Mouse (Mus musculus): ENCODE data around the gene Srsf7.
"Not testable (repeated sequence)": the region's sequence is repeated elsewhere in the genome, so short reads cannot be mapped to it uniquely, and the experiment has no call there.

The Srsf7 gene

DNA sequence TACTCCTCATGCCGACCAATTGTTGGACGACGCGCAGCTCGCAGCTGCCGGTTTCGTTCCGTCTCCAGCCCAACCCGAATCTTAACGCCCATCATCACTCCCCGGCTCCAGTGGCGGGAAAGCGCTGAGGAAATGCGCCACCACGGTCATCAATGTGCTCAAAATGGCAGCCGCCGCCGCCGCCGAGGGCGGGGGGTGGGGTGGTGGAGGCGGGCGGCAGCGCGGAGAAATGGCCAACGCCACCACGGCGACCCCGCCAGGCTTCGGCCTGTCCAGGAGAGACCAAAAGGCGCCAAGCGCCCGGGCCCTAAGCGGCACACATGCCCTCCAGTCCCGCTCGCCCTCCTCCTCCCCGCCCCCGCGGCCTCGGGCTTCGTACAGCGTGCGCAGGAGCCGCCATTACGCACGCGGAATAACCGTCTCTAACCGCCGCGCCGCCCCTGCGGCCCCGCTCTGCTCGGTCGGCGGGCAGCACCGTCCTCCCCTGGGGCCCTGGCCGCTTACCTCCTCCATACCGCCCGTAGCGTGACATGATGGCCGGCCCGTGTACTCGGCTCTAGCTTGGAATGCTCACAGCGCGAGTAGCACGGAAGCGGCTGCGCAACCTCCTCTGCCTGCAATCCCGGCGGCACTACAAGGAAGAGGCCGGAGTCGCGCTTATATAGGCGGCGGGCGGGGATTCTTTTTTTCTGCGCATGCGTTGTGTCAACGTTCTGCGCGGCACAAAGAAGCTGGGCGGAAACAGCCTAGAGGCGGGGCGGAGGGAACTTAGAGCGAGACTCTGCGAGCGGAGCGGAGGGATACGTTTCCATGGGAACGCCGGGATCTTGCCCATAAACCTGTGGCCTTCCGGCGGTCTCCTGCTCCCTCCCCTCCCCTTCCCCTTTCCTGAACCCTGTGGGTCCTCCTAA lies at the start of gene Srsf7, which contains the start of gene Ttc39d:
Gene Srsf7 (minus strand): TSS at position 637 of the 911 bp plus-strand sequence.
Gene Ttc39d (plus strand): TSS at position 790 of the 911 bp plus-strand sequence.
- DNase-seq, result peak; percentile 98

DNA sequence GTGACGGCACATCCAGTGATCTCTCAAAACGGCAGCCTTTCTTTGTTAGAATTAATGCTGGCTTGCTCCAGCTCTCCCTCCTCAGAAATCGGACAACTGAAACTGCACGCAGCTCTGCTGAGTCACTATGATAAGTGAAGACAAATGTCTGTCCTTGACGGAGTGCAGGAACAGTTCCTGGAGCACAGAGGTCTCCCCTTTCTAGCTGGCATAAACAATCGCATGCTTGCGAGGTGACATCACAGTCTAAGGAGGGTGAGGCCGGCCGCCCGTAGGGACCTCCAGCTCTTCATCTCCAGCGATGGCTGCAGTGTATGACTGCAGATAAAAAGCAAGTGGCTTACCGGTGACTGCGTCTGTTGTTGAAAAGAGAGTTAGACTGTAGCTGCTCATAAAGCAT lies 48.1 kb upstream of the Srsf7 start:
- peak; percentile 8 for DNase-seq

DNA sequence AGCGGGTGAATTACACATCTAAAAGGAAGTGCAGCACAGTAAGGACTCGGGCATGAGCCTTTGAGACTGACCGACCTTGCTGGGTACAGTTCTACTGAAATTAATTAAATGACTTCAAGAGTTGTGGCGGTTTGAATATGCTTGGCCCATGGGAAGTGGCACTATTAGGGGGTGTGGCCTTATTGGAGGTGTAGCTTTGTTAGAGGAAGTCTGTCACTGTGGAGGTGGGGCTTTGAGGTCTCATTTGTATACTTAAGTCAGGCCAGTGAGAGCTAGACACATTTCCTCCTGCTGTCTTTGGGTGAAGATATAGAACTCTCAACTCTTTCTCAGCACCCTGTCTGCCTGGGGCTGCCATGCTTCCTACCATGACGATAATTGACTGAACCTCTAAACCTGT lies 47.3 kb upstream of the Srsf7 start:
- DNase-seq, result no peak

DNA sequence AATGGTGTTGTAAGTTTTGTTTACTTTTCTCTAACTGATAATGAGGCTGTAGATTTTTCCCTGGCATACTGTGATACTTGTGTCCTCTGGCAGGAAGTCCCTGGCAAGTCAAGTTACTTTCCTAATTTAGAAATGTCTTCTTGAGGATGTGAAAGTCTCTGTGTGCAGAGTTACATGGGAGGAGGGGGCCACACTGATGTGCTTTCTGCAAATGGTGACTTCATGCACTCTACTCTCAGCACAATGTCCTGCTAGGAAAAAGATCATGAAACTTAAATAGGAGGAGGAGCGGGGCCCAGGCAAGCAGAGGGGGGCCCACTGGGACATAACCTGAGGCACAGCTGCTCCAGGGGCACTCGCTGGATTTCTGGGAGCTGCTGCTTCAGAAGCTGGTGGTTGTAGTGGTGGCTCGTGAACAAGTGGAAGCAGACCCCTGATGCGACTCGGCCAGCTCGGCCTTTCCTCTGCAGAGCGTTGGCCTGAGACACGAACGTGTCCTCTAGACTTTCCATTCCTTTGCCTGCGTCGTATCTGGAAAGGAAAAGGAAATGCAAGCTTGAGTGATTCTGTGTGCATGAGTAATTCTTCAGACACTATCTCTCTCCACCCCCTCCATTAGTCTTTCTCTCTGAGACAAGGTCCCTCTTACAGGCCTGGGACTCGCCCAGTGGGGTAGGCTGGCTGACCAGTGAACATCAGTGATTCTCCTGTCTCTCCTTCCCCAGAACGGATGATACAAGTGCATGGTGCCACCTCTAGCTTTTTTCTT lies 45.8 kb upstream of the Srsf7 start:
- no peak for DNase-seq

DNA sequence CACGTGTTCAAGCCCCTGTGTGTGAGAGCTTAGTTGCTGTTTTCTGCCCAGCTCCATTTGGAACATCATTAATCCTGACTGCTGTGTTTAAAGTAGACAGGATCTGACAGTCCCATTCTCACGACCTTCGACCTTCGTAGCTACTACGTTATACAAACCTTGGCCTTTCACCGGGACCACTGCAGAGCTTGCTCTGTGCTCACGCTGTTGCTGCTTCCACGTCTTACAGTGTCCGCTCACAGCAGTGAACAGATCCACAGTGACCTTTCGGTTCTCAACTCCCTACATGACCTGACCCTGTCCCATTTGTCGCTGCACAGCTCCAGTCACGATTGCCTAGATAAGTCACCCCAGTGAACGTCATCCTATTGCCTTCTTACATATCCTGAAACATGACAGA lies 36.0 kb upstream of the Srsf7 start:
- DNase-seq, result no peak

DNA sequence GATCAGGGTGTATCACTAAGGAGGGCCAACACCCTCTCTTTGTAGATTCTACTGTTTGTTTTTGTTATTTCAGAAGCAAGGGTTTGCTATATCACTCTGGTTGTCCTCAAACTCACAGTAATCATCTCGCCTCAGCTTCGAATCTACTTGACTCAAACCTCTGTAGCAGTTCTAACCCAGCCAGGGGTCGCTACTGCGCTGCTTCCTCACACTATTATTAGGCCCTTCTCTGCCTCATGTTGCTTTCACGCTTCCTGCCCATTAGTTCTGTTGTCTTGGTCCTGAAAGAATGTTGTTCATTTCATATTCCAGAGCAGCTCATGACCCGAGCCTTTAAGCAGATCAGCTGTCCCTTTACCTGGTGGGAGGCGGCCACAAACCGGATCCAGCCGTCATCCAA lies 34.5 kb upstream of the Srsf7 start:
- DNase-seq, result no peak

DNA sequence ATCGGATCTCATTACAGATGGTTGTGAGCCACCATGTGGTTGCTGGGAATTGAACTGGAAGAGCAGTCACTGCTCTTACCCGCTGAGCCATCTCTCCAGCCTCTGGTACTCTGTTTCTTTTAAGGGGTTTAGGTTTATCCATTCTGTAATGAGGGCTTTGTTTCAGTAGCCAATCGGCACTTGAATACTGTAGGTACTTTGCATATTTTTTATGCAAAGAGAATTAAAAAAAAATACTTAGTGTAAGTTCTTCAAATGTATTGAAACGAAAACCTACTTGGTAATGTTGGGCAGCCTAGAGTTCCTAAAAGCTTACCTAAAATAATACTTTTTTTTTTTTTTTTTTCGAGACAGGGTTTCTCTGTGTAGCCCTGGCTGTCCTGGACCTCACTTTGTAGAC lies 30.4 kb upstream of the Srsf7 start:
- no peak for DNase-seq

DNA sequence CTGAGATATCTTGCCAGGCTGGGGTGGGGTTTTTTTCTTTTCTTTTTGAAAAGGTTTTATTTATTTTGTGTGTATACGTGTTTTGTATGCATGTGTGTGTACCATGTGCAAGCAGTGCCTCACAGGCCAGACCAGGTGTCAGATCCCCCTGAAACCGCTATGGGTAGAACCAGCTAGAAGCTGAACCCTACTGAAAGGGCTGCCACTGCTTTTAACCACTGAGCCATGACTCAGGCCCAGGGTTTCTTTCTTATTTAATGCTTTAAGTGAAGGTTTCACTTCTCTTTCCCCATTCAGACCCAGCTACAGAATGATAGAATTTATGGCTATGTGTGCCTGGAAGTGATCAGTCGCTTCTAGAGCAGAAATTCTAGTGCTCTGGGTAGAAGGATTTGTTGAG lies 29.7 kb upstream of the Srsf7 start:
- no peak for DNase-seq

DNA sequence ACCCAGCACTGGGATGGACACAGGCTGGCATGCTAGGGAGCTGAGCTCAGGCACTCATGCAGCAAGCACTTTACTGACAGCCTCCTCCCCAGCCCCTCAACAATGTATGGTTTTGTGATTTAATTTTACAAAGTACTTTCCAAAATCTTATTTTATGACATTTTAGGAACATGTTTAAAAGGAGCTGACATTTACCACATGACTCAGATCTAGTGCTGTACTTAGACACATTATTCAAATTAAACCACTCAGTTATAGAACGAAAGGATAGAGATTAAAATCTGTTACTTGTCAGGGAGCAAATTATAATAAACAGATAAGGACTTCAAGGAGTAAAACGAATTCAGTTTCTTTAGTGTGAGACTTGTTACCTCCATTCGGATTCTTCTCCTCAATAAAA lies 28.4 kb upstream of the Srsf7 start:
- no peak for DNase-seq

DNA sequence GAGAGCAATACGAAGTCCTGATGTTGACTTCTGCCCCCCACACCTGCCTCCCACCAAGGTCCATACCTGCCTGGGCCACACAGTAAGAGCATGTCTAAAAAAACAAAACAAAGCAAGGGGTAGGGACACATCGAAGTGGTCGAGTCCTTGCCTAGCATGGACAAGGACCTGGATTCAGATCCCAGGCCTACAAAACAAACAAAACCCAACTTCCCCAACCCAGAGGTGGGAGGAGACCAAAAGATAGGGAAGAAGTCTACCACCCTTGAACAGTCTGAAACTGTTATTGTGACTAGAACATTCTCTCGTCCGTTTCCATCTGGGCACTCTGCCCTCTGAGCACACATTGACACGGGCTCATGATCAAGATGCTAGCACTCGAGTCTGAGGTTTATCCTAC lies 27.3 kb upstream of the Srsf7 start:
- no peak for DNase-seq

DNA sequence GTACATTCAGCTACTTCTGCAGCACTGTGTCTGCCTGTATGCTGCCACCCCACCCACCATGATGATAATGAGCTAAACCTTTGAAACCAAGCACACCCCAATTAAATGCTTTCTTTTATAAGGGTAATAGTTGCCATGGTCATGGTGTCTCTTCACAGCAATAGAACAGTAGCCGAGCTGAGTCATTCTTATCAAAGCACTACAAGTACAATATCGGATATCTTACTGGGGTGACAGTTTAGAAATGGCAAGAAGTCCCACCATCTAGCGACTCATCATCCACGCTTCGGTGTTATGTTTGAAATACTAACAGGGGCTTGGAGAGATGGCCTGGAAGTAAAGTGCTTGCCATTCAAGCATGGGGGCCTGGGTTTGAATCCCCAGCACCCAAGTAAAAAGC lies 26.7 kb upstream of the Srsf7 start:
- no peak for DNase-seq

DNA sequence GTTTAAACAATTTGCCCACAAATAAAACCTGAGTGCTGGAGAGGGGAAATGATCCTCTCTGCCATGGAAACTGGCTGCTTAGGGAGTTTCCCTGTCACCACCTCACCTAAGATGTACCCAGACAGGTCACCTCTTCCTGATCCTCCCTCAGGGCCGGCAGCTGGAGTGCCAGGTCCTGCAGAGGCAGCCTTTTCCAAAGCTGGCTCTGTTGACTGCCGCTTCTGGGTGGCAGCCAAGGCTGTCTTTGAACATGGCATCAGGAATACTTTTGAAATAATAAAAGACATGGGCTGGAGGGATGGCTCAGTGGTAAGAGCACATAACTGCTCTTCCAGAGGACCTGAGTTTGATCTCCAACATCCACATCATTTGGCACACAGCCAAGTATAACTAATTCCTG lies 22.3 kb upstream of the Srsf7 start:
- no peak for DNase-seq

DNA sequence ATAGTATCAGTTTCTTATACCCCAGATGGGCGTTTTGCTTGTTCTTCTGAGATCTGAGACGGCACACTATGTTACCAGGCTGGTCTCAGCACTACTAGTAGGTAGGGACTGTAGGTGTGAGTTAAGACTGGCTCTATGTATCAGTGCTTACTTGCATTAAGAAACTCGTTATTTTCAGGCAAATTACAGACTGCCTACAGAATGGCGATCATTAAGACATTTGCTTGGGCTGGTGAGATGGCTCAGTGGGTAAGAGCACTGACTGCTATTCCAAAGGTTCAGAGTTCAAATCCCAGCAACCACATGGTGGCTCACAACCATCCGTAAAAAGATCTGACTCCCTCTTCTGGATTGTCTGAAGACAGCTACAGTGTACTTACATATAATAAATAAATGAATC lies 18.0 kb upstream of the Srsf7 start:
- DNase-seq, result not testable (repeated sequence)

DNA sequence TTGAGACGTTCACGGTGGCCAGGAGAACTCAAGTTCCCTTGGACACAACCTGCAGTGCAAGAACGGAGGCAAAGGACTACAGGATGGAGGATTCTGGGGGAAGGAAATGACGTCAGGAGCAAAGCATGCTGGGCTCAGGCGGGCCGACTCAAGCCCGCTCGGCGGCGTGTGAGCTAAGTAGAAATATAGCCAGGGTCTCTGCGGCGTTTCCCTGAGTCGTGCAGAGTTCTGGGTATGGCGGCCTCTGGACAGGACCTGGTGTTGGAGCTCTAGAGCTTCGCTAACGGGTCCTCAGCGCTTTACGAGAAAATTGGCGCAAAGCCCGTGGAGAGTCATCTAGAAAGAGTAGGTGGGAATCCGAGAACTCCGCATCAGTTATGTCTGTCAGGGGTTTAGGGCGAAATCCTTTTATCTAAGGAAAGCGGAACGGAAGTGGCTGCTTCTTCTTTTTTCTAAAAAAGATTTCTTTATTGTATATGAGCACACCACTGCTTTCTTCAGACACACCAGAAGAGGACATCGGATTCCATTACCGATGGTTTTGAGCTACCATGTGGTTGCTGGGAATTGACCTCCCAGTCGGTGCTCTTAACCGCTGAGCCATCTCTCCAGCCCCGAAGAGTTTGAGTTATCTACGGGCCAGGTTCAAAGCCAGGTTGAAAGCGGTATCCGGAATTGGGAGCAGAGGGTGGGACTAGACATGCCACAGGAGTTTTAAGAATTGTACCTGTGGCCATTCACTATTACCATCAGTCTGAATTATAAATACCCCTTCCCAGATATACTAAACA lies 17.4 kb upstream of the Srsf7 start, which contains the start of gene Gemin6:
Gene Gemin6 (plus strand): TSS at position 116 of the 791 bp plus-strand sequence.
- DNase-seq, result peak; percentile 91

DNA sequence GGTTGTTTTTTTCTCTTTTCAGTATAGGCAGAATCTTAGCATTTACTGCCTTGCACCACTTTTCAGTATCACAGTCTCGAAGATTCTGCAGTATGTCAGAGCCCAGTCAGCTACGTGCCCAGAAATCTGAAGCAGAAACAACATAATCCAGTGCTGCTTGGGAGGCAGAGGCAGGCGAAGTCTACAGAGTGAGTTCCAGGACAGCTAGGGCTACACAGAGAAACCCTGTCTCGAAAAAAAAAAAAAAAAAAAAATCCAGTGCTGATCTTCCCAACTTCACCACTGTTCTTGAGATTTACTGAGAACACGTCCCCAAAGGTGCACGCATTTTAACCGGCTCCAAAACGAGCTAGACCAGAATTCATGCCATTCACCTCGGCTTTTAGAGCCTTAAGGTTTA lies 16.7 kb upstream of the Srsf7 start:
- peak; percentile 7 for DNase-seq

DNA sequence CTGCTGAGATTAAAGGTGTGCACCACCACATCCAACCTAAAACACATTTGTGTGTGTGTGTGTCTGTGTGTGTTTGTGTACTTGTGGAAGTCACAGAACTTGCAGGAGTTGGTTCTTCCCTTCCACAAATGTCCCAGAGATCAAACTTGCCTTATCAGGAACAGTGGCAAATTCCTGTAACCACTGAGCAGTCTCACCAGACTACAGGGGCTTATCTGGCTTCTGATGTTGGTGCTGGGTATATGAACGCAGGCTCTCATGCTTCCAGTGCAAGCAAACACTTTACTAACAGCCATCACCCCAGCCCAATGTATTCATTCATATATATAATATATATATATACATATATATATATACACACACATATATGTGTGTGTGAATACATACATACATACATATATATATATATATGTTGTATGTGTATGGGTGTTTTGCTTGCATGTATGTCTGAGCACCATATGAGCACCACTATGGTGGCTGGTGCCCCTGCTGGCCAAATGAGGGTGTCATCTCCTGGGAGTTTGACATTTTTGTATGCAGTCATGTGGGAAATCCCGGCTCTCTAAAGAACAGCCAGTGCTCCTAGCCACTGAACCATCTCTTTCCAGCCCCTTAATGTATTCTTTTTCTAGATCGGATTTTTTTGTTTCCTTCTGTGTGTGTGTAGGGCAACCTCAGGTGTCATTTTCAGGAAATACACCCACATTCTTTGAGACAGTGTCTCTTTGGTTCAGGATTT lies 15.0 kb upstream of the Srsf7 start:
- peak; percentile 29 for DNase-seq

DNA sequence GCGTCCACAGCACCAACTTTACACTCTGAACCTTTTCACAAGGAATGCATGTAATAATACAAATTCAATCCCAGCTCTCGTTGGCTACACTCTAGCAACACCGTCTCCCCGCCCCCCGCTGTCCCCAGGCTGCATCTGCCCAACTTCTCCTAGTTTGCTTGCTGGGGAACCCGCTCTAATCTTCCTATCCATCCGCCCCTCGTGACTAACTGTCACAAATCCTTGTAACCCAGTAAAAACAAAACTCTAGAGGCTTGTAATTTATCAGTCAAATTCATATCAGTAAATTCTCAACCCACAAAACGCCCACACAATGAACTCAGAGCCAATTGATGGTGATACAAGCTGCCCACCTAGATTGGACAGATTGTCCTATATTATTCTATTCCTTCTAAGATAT lies 14.1 kb upstream of the Srsf7 start:
- DNase-seq, result no peak

DNA sequence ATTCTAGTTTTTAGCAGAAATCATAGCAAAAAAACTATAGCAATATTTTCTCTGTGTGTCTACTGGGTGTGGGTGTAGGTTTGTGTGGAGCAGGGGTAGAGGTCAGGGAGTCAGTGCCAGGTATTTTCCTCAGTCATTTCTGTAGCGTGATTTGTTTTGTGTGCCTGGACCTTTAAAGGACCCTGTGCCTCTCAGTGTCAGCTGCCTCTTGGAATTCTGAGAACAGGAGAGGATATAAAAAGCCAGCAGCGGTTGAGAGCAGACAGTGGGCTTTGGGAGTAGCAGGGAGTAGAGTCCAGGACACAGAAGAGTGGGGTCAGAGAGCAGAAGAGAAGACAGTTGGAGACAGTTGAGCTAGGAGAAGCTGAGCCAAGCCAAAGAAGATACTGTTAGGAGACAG lies 13.0 kb upstream of the Srsf7 start:
- no peak for DNase-seq

DNA sequence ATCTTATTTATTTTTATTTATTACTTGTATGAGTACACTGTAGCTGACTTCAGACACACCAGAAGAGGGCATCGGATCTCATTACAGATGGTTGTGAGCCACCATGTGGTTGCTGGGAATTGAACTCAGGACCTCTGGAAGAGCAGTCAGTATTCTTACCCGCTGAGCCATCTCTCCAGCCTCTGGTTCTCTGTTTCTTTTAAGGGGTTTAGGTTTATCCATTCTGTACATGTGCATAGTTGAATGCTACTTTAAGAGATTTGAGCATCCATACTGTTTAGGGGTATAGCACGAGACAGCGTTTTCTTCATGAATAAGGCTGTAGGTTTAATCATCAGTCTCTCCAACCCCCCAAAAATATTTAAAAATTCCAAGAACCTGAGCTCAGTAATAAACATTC lies 6.9 kb upstream of the Srsf7 start:
- not testable (repeated sequence) for DNase-seq

DNA sequence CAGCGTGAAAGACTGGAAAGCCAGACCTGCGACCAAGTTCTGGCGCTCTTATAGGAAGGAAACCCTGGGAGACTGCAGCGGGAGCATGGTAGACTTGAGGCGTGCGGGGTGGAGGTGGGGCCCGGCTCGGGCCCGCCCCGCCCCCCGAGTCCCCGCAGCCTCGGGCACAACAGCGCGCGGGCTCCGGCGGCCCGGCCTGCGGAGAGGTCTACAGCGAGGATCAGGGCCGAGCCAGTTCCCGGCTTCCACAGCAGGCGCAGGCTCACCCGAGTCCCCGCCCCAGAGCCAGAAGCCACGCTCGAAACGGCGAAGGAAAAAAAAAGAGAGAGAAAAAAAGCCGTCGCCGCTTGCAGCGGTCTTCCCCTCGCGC lies 821 bp downstream of the Srsf7 start:
- DNase-seq, result peak; percentile 74

DNA sequence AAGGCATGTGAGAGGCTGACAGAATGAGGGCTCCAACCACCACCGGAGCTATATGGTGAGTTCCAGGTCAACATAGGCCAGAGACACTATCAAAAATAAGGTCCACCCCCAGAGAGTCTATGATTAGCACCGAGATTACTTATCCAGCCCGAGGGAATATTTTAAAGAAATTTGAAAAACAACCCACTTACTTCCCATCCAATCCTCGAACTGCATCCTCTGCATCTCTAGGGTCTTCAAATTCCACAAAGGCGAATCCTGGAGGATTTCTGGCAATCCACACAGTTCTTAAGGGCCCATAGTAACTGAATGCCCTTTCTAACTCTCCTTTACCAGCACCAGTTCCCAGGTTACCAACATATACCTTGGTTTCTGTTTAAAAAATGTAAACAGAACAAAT lies 1.4 kb downstream of the Srsf7 start:
- no peak for DNase-seq

DNA sequence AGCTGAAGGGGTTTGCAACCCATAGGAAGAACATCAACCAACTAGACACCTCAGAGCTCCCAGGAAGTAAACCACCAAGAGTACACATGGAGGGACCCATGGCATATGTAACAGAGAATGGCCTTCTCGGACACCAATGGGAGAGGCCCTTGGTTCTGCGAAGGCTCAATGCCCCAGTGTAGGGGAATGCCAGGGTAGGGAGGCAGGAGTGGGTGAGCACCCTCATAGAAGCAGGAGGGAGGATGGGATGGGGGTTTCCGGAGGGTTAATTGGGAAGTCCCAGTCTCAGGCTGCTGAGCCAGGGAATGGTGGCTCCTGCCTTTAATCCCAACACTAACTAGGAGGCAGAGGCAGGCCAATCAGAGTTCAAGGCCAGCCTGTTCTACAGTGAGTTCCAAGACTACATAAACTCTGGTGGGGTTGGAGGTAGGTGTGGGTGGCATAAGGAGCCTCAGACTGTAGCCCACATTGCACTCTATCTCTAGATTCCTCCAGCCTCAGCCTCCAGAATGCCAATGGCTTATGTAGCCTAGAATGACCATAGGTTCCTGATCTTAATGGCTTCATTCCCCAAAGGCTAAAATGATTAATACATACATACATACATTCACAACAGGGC lies 7.8 kb downstream of the Srsf7 start:
- DNase-seq, result no peak
